ENCODE assay signal across 8 mouse cellular contexts in genomic region chr3:105894601-105895592, GRCm38 (mm10). TPM values are rescaled to one million over a fixed set of nuclear protein-coding genes. Genes with fewer than 3 reads are reported as not detected.
DNase-seq lines count a peak whose midpoint lies in the region; ATAC-seq and TF ChIP-seq lines count a peak whose summit lies in the region.

No protein-coding gene starts in this region.

- H3K27me3 ChIP-seq in forebrain, postnatal 0 days (ENCODE audit: insufficient read depth, low read length): no peaks in the 10 kb centered on the region
- H3K27me3 ChIP-seq in forebrain, embryonic 10.5 days (ENCODE audit: poor library complexity, severe bottlenecking): peaks cover 6% of the 10 kb centered on the region; the same call in 1 of the 2 replicates
- H3K27me3 ChIP-seq in intestine, embryonic 16.5 days (replicated peaks; ENCODE audit: control insufficient read depth, insufficient read depth, low read length): no peaks in the 10 kb centered on the region
- no peaks in the 10 kb centered on the region for H3K27me3 ChIP-seq in limb, embryonic 13.5 days

- no peak overlapping the region for H3K4me2 ChIP-seq in forebrain, postnatal 0 days (ENCODE audit: low read depth)
- H3K4me2 ChIP-seq in intestine, embryonic 16.5 days (ENCODE audit: low read depth, low read length): 0 out of 2 replicates have a peak overlapping the region, but pooled peaks have one; percentile 24
- no peak overlapping the region for H3K4me2 ChIP-seq in limb, embryonic 13.5 days (replicated peaks)

- no peak; the same call in 1 of the 2 replicates for ATAC-seq in forebrain, postnatal 0 days
- peak; percentile 86 for ATAC-seq in intestine, embryonic 16.5 days
- ATAC-seq in limb, embryonic 13.5 days (ENCODE audit: low FRiP score, low read depth): 0 out of 2 replicates have a peak, but pooled peaks have one; percentile 34

- H3K9me3 ChIP-seq in forebrain, postnatal 0 days (ENCODE audit: low read length): no peaks in the 10 kb centered on the region
- H3K9me3 ChIP-seq in forebrain, embryonic 10.5 days: no peaks in the 10 kb centered on the region
- H3K9me3 ChIP-seq in intestine, embryonic 16.5 days (ENCODE audit: control insufficient read depth, low read length): no peaks in the 10 kb centered on the region
- no peaks in the 10 kb centered on the region for H3K9me3 ChIP-seq in limb, embryonic 13.5 days

- WGBS in forebrain, postnatal 0 days: 69% methylated on average over 23 of the region's 23 CpGs
- WGBS in forebrain, embryonic 10.5 days: 89% methylated on average over 23 of the region's 23 CpGs
- WGBS in intestine, embryonic 16.5 days: 57% methylated on average over 23 of the region's 23 CpGs
- WGBS in limb, embryonic 13.5 days: 70% methylated on average over 23 of the region's 23 CpGs

- peak; percentile 41 for TF ChIP-seq CTCF in forebrain, postnatal 0 days (IDR thresholded peaks at IDR 0.05; ENCODE audit: low read depth)
- TF ChIP-seq CTCF in gastrocnemius, adult 2 months (IDR thresholded peaks at IDR 0.05): peak; percentile 72

- H3K9ac ChIP-seq in forebrain, postnatal 0 days: no peak overlapping the region
- H3K9ac ChIP-seq in intestine, embryonic 16.5 days (ENCODE audit: low read depth, low read length): peak overlapping the region; percentile 23; the same call in 1 of the 2 replicates
- no peak overlapping the region for H3K9ac ChIP-seq in limb, embryonic 13.5 days

- intact Hi-C loops in gastrocnemius, adult 2 months (cut with DNase I): loop anchor here (2.0 kb wide), 2 partner anchors 122 to 208 kb away; partner anchors contain the start of gene Ddx20

- H3K27ac ChIP-seq in forebrain, postnatal 0 days (ENCODE audit: low read depth, low read length): no peak overlapping the region
- H3K27ac ChIP-seq in forebrain, embryonic 10.5 days: no peak overlapping the region
- peak overlapping the region; percentile 87 for H3K27ac ChIP-seq in gastrocnemius, adult 2 months
- H3K27ac ChIP-seq in intestine, embryonic 16.5 days (ENCODE audit: low read length): peak overlapping the region; percentile 81
- H3K27ac ChIP-seq in limb, embryonic 13.5 days: no peak overlapping the region; the same call in 1 of the 2 replicates

- H3K4me1 ChIP-seq in forebrain, postnatal 0 days (ENCODE audit: insufficient read depth): no peaks in the 10 kb centered on the region
- peaks cover 20% of the 10 kb centered on the region; the same call in 1 of the 2 replicates for H3K4me1 ChIP-seq in forebrain, embryonic 10.5 days
- H3K4me1 ChIP-seq in intestine, embryonic 16.5 days (ENCODE audit: control insufficient read depth, insufficient read depth, low read length): peaks cover 22% of the 10 kb centered on the region
- peaks cover 39% of the 10 kb centered on the region for H3K4me1 ChIP-seq in limb, embryonic 13.5 days

- H3K36me3 ChIP-seq in forebrain, postnatal 0 days (ENCODE audit: insufficient read depth): no peaks in the 10 kb centered on the region
- no peaks in the 10 kb centered on the region for H3K36me3 ChIP-seq in forebrain, embryonic 10.5 days (replicated peaks)
- no peaks in the 10 kb centered on the region for H3K36me3 ChIP-seq in intestine, embryonic 16.5 days (ENCODE audit: control insufficient read depth, insufficient read depth, low read length)
- H3K36me3 ChIP-seq in limb, embryonic 13.5 days: no peaks in the 10 kb centered on the region

- DNase-seq in forebrain, postnatal 0 days: peak; percentile 46
- DNase-seq in forebrain, embryonic 10.5 days (ENCODE audit: extremely low spot score, low spot score): no peak
- peak; percentile 91 to 93 for DNase-seq in adrenal gland, postnatal 4 days (ENCODE audit: low spot score in 2 of 2)
- peak; percentile 91 for DNase-seq in gastrocnemius, adult 2 months
- peak; percentile 91 for DNase-seq in naive thymus-derived CD4-positive, alpha-beta T cell, adult 2 months (ENCODE audit: low read depth)
- DNase-seq in thymus, adult 18-20 months: peak; percentile 76 to 83

- no peak overlapping the region for H3K4me3 ChIP-seq in forebrain, postnatal 0 days (ENCODE audit: low read depth, low read length)
- H3K4me3 ChIP-seq in forebrain, embryonic 10.5 days: no peak overlapping the region
- H3K4me3 ChIP-seq in gastrocnemius, adult 2 months: peak overlapping the region; percentile 41
- H3K4me3 ChIP-seq in intestine, embryonic 16.5 days (ENCODE audit: low read length): no peak overlapping the region
- no peak overlapping the region for H3K4me3 ChIP-seq in limb, embryonic 13.5 days

RNA-seq across cellular contexts. Expression of gene Tmigd3, which starts 24.2 kb away (rescaled TPM):
- 1.4 TPM in 1 of 2 replicates, not detected in the other for total RNA-seq in forebrain, postnatal 0 days (2014; rRNA removed)
- 0.21 TPM in 1 of 2 replicates, not detected in the other for polyA plus RNA-seq in forebrain, postnatal 0 days (2015; fragmentation: Nextera tagmentation; extraction: Ambion mirVana)
- polyA plus RNA-seq in forebrain, embryonic 10.5 days (2016; fragmentation: Nextera tagmentation; extraction: Ambion mirVana): not detected in 2 replicates
- total RNA-seq in adrenal gland, postnatal 4 days (2021): under 1 TPM in 1 of 2 experiments, not detected in 1; 0.25 TPM
- not detected for total RNA-seq in gastrocnemius, adult 2 months (2021)
- polyA plus RNA-seq in intestine, embryonic 16.5 days (2015; fragmentation: Nextera tagmentation; extraction: Ambion mirVana): 0.79 and 0.89 TPM in 2 replicates
- polyA plus RNA-seq in limb, embryonic 13.5 days (2015; fragmentation: Nextera tagmentation; extraction: Ambion mirVana): not detected in 2 replicates

RNA-seq across cellular contexts. Expression of gene Adora3, which starts 24.2 kb away (rescaled TPM):
- 0.14 and 0.23 TPM in 2 replicates for total RNA-seq in forebrain, postnatal 0 days (2014; rRNA removed)
- polyA plus RNA-seq in forebrain, postnatal 0 days (2015; fragmentation: Nextera tagmentation; extraction: Ambion mirVana): 0.31 and 0.35 TPM in 2 replicates
- polyA plus RNA-seq in forebrain, embryonic 10.5 days (2016; fragmentation: Nextera tagmentation; extraction: Ambion mirVana): 0.16 and 0.41 TPM in 2 replicates
- total RNA-seq in adrenal gland, postnatal 4 days (2021): under 1 TPM; 0.17 to 0.25 TPM
- total RNA-seq in gastrocnemius, adult 2 months (2021): not detected
- polyA plus RNA-seq in intestine, embryonic 16.5 days (2015; fragmentation: Nextera tagmentation; extraction: Ambion mirVana): 0.36 and 0.72 TPM in 2 replicates
- 0.36 and 0.90 TPM in 2 replicates for polyA plus RNA-seq in limb, embryonic 13.5 days (2015; fragmentation: Nextera tagmentation; extraction: Ambion mirVana)

RNA-seq across cellular contexts. Expression of gene I830077J02Rik, which starts 37.6 kb away (rescaled TPM):
- total RNA-seq in forebrain, postnatal 0 days (2014; rRNA removed): 0.19 and 0.23 TPM in 2 replicates
- 0.22 and 0.35 TPM in 2 replicates for polyA plus RNA-seq in forebrain, postnatal 0 days (2015; fragmentation: Nextera tagmentation; extraction: Ambion mirVana)
- polyA plus RNA-seq in forebrain, embryonic 10.5 days (2016; fragmentation: Nextera tagmentation; extraction: Ambion mirVana): 0.30 and 0.86 TPM in 2 replicates
- total RNA-seq in adrenal gland, postnatal 4 days (2021): 1 to 10 TPM in 1 of 2 experiments, under 1 TPM in 1; 0.78 to 1.0 TPM
- total RNA-seq in gastrocnemius, adult 2 months (2021): under 1 TPM; 0.84 to 0.92 TPM
- 1.1 and 1.7 TPM in 2 replicates for polyA plus RNA-seq in intestine, embryonic 16.5 days (2015; fragmentation: Nextera tagmentation; extraction: Ambion mirVana)
- polyA plus RNA-seq in limb, embryonic 13.5 days (2015; fragmentation: Nextera tagmentation; extraction: Ambion mirVana): 0.38 and 0.55 TPM in 2 replicates

Comparison
In these comparisons a context has a peak if more than half of its experiments do, and no peak if none do; other contexts are left out.
1. H3K27ac ChIP-seq: peak in gastrocnemius, adult 2 months (single experiment) and intestine, embryonic 16.5 days (single experiment); none in forebrain, postnatal 0 days (single experiment), forebrain, embryonic 10.5 days (single experiment) and limb, embryonic 13.5 days (single experiment).